Mouse (Mus musculus): ENCODE measurements around the gene Lasp1.
"Not testable (repeated sequence)": the region's sequence is repeated elsewhere in the genome, so short reads cannot be mapped to it uniquely, and the experiment has no call there.

The Lasp1 gene

GRCm38 (mm10) chr11:97829913-97830476 is 31.2 kb downstream of the Lasp1 start:
- peak; percentile 97 for DNase-seq (ENCODE audit: low read depth)

- DNase-seq (ENCODE audit: low read depth) = no peak
These were observed 31.7 kb downstream of the Lasp1 start for GRCm38 (mm10) chr11:97830501-97830900.

GRCm38 (mm10) chr11:97832001-97832400 is 33.2 kb downstream of the Lasp1 start:
- no peak for DNase-seq (ENCODE audit: low read depth)

GRCm38 (mm10) chr11:97833352-97833751 is 34.6 kb downstream of the Lasp1 start:
- no peak for DNase-seq (ENCODE audit: low read depth)

GRCm38 (mm10) chr11:97836541-97836940 is 37.7 kb downstream of the Lasp1 start:
- DNase-seq (ENCODE audit: low read depth) = no peak

- not testable (repeated sequence) for DNase-seq (ENCODE audit: low read depth)
These were observed 38.3 kb downstream of the Lasp1 start for GRCm38 (mm10) chr11:97837051-97837450.

- no peak for DNase-seq (ENCODE audit: low read depth)
These were observed 38.9 kb downstream of the Lasp1 start for GRCm38 (mm10) chr11:97837641-97838149.

GRCm38 (mm10) chr11:97838779-97839440 is 40.1 kb downstream of the Lasp1 start:
- no peak for DNase-seq (ENCODE audit: low read depth)

GRCm38 (mm10) chr11:97839441-97840134 is 40.8 kb downstream of the Lasp1 start:
- no peak for DNase-seq (ENCODE audit: low read depth)

- no peak for DNase-seq (ENCODE audit: low read depth)
These were observed 41.3 kb downstream of the Lasp1 start for GRCm38 (mm10) chr11:97840135-97840490.

GRCm38 (mm10) chr11:97840539-97840954 is 41.7 kb downstream of the Lasp1 start, which contains the start of gene B230217C12Rik:
Gene B230217C12Rik, plus strand, starts transcription at chr11:97840780.
- DNase-seq (ENCODE audit: low read depth) = no peak

GRCm38 (mm10) chr11:97840991-97841661 is 42.3 kb downstream of the Lasp1 start:
- DNase-seq (ENCODE audit: low read depth) = no peak

- DNase-seq (ENCODE audit: low read depth) = no peak
These were observed 43.2 kb downstream of the Lasp1 start for GRCm38 (mm10) chr11:97842001-97842400.

GRCm38 (mm10) chr11:97850367-97850766 is 51.6 kb downstream of the Lasp1 start:
- DNase-seq (ENCODE audit: low read depth) = peak; percentile 82

GRCm38 (mm10) chr11:97851601-97852000 is 52.8 kb downstream of the Lasp1 start:
- no peak for DNase-seq (ENCODE audit: low read depth)

- DNase-seq (ENCODE audit: low read depth) = peak; percentile 44
These were observed 56.7 kb downstream of the Lasp1 start for GRCm38 (mm10) chr11:97855473-97855872.

- DNase-seq (ENCODE audit: low read depth) = no peak
These were observed 63.3 kb downstream of the Lasp1 start for GRCm38 (mm10) chr11:97862148-97862547.

- DNase-seq (ENCODE audit: low read depth) = no peak
These were observed 66.6 kb downstream of the Lasp1 start for GRCm38 (mm10) chr11:97865421-97865820.

GRCm38 (mm10) chr11:97866091-97866888 is 67.5 kb downstream of the Lasp1 start:
- DNase-seq (ENCODE audit: low read depth) = no peak

GRCm38 (mm10) chr11:97867591-97867990 is 68.8 kb downstream of the Lasp1 start:
- no peak for DNase-seq (ENCODE audit: low read depth)

GRCm38 (mm10) chr11:97872378-97872777 is 73.6 kb downstream of the Lasp1 start:
- not testable (repeated sequence) for DNase-seq (ENCODE audit: low read depth)

GRCm38 (mm10) chr11:97874396-97874795 is 75.6 kb downstream of the Lasp1 start:
- no peak for DNase-seq (ENCODE audit: low read depth)
